Mouse (Mus musculus): Measurements from ENCODE around the gene Tex16.

Tex16 gene

DNA sequence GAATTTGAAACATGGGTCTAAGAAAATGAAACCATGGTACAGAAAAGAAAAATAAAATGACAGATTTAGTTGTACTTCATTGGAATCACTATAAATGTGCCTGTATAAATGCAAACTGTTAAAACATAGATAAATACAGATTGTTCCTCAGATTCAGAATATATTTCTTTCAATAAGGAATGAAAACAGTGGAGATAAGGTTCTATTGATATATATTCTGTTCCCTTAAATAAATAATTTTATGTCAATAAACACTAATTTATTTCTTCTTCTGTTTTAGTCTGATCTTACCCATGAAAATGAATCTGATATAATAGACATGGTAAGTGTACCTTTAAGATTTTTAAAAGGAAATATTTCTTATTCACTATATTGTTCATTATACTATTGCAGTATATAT, at the start of gene Tex16:
TSS of gene Tex16 (plus strand) at position 301 of the 400 bp plus-strand sequence.
- DNase-seq = no peak

- no peak for DNase-seq
Measured at GRCm38 (mm10) chrX:111999661-112000060, 11.1 kb upstream of the Tex16 start.
